Mouse (Mus musculus): ENCODE measurements around the gene Scn9a. TPM values are rescaled to one million over a fixed set of nuclear protein-coding genes. Genes with fewer than 3 reads are reported as not detected.

The Scn9a gene
- polyA plus RNA-seq, 2 experiments, result 0.12 to 0.35 TPM

GRCm38 (mm10) chr2:66465484-66465883 is 169.3 kb downstream of the Scn9a start:
- Histone ChIP-seq H3K27ac (replicated peaks; ENCODE audit: low read depth, low read length) (no peak overlapping the region), H3K36me3 (ENCODE audit: control insufficient read depth, insufficient read depth, low read length) (no peaks in the 10 kb centered on the region), H3K4me3 (replicated peaks; ENCODE audit: low read length) (no peak overlapping the region), H3K9me3 (ENCODE audit: control insufficient read depth, low read length) (no peaks in the 10 kb centered on the region), H3K4me1 (ENCODE audit: control insufficient read depth, insufficient read depth, low read length) (no peaks in the 10 kb centered on the region), H3K4me2 (replicated peaks; ENCODE audit: low read depth, low read length, severe bottlenecking) (no peak overlapping the region), H3K27me3 (ENCODE audit: control insufficient read depth, insufficient read depth, low read length) (no peaks in the 10 kb centered on the region), H3K9ac (ENCODE audit: low read depth, low read length, severe bottlenecking) (no peak overlapping the region)
- no peak for TF ChIP-seq POLR2A (IDR thresholded peaks at IDR 0.05; ENCODE audit: borderline replicate concordance, extremely low read depth, insufficient read depth, insufficient read length)
- 52% methylated on average over 3 of the region's 3 CpGs for WGBS
- no peak for DNase-seq (ENCODE audit: low spot score)
- no peak for ATAC-seq (ENCODE audit: low FRiP score, low read depth)

- Histone ChIP-seq H3K4me1 (ENCODE audit: control insufficient read depth, insufficient read depth, low read length) (no peaks in the 10 kb centered on the region), H3K9me3 (ENCODE audit: control insufficient read depth, low read length) (no peaks in the 10 kb centered on the region), H3K27ac (replicated peaks; ENCODE audit: low read depth, low read length) (no peak overlapping the region), H3K9ac (ENCODE audit: low read depth, low read length, severe bottlenecking) (no peak overlapping the region), H3K4me3 (replicated peaks; ENCODE audit: low read length) (no peak overlapping the region), H3K27me3 (ENCODE audit: control insufficient read depth, insufficient read depth, low read length) (no peaks in the 10 kb centered on the region), H3K36me3 (ENCODE audit: control insufficient read depth, insufficient read depth, low read length) (no peaks in the 10 kb centered on the region), H3K4me2 (replicated peaks; ENCODE audit: low read depth, low read length, severe bottlenecking) (no peak overlapping the region)
- ATAC-seq (ENCODE audit: low FRiP score, low read depth), result no peak
- no peak for TF ChIP-seq POLR2A (IDR thresholded peaks at IDR 0.05; ENCODE audit: borderline replicate concordance, extremely low read depth, insufficient read depth, insufficient read length)
- WGBS, result 81% methylated on average over 2 of the region's 2 CpGs
- DNase-seq (ENCODE audit: low spot score), result no peak
These were observed 169.8 kb downstream of the Scn9a start for GRCm38 (mm10) chr2:66464874-66465458.

GRCm38 (mm10) chr2:66463916-66464315 is 170.8 kb downstream of the Scn9a start:
- H3K9me3 ChIP-seq (ENCODE audit: control insufficient read depth, low read length), result no peaks in the 10 kb centered on the region
- DNase-seq (ENCODE audit: low spot score) (no peak), ATAC-seq (ENCODE audit: low FRiP score, low read depth) (no peak)
- no peak overlapping the region for H3K4me2 ChIP-seq (replicated peaks; ENCODE audit: low read depth, low read length, severe bottlenecking)
- WGBS, result 93% methylated on average over 6 of the region's 6 CpGs
- H3K27ac ChIP-seq (replicated peaks; ENCODE audit: low read depth, low read length), result no peak overlapping the region
- H3K36me3 ChIP-seq (ENCODE audit: control insufficient read depth, insufficient read depth, low read length), result no peaks in the 10 kb centered on the region
- H3K4me3 ChIP-seq (replicated peaks; ENCODE audit: low read length), result no peak overlapping the region
- H3K27me3 ChIP-seq (ENCODE audit: control insufficient read depth, insufficient read depth, low read length), result no peaks in the 10 kb centered on the region
- H3K4me1 ChIP-seq (ENCODE audit: control insufficient read depth, insufficient read depth, low read length), result no peaks in the 10 kb centered on the region
- no peak for TF ChIP-seq POLR2A (IDR thresholded peaks at IDR 0.05; ENCODE audit: borderline replicate concordance, extremely low read depth, insufficient read depth, insufficient read length)
- no peak overlapping the region for H3K9ac ChIP-seq (ENCODE audit: low read depth, low read length, severe bottlenecking)

GRCm38 (mm10) chr2:66462458-66462857 is 172.3 kb downstream of the Scn9a start:
- no peak for ATAC-seq (ENCODE audit: low FRiP score, low read depth)
- H3K4me3 ChIP-seq (replicated peaks; ENCODE audit: low read length), result no peak overlapping the region
- H3K4me2 ChIP-seq (replicated peaks; ENCODE audit: low read depth, low read length, severe bottlenecking), result no peak overlapping the region

GRCm38 (mm10) chr2:66440711-66441110 is 194.1 kb downstream of the Scn9a start, which contains the start of gene Scn1a:
Scn1a (minus strand) TSS chr2:66440840.
- no peak for ATAC-seq (ENCODE audit: low FRiP score, low read depth)
- Histone ChIP-seq H3K4me1 (ENCODE audit: control insufficient read depth, insufficient read depth, low read length) (0 out of 2 replicates have a peak, but pooled peaks cover 2% of the 10 kb centered on the region), H3K27me3 (ENCODE audit: control insufficient read depth, insufficient read depth, low read length) (no peaks in the 10 kb centered on the region), H3K27ac (replicated peaks; ENCODE audit: low read depth, low read length) (no peak within 1 kb of the TSS), H3K9me3 (ENCODE audit: control insufficient read depth, low read length) (no peaks in the 10 kb centered on the region), H3K4me3 (replicated peaks; ENCODE audit: low read length) (peak within 1 kb of the TSS; percentile 23), H3K9ac (ENCODE audit: low read depth, low read length, severe bottlenecking) (peak within 1 kb of the TSS; percentile 26; the same call in 1 of the 2 replicates), H3K4me2 (replicated peaks; ENCODE audit: low read depth, low read length, severe bottlenecking) (peak within 1 kb of the TSS; percentile 54), H3K36me3 (ENCODE audit: control insufficient read depth, insufficient read depth, low read length) (no peaks in the 10 kb centered on the region)
- 11% methylated on average over 7 of the region's 7 CpGs for whole genome bisulfite sequencing
- no peak for TF ChIP-seq POLR2A (IDR thresholded peaks at IDR 0.05; ENCODE audit: borderline replicate concordance, extremely low read depth, insufficient read depth, insufficient read length)
- DNase-seq (ENCODE audit: low spot score), result no peak

More at GRCm38 (mm10) chr2:66462458-66462857, 172.3 kb downstream of the Scn9a start:
- DNase-seq (ENCODE audit: low spot score), result no peak
- WGBS, result 95% methylated on average over 1 of the region's 1 CpGs
- no peaks in the 10 kb centered on the region for H3K4me1 ChIP-seq (ENCODE audit: control insufficient read depth, insufficient read depth, low read length)
- H3K9me3 ChIP-seq (ENCODE audit: control insufficient read depth, low read length), result no peaks in the 10 kb centered on the region
- H3K27ac ChIP-seq (replicated peaks; ENCODE audit: low read depth, low read length), result no peak overlapping the region
- no peaks in the 10 kb centered on the region for H3K36me3 ChIP-seq (ENCODE audit: control insufficient read depth, insufficient read depth, low read length)
- no peak for TF ChIP-seq POLR2A (IDR thresholded peaks at IDR 0.05; ENCODE audit: borderline replicate concordance, extremely low read depth, insufficient read depth, insufficient read length)
- H3K9ac ChIP-seq (ENCODE audit: low read depth, low read length, severe bottlenecking), result no peak overlapping the region
- no peaks in the 10 kb centered on the region for H3K27me3 ChIP-seq (ENCODE audit: control insufficient read depth, insufficient read depth, low read length)
